Mouse (Mus musculus) liver, embryonic 11.5 days (tissue): ENCODE measurements around the gene Olfr1513. TPM values are rescaled to one million over a fixed set of nuclear protein-coding genes. Genes with fewer than 3 reads are reported as not detected.
"Not testable (repeated sequence)": the region's sequence is repeated elsewhere in the genome, so short reads cannot be mapped to it uniquely, and the experiment has no call there.

Experiments
- ATAC-seq: fragments of 200-750 bp; cut with Nextera tagmentation; replicated peaks from 2 replicates; pipeline ENCODE4 v1.8.0; 2017; ENCODE audit warnings: moderate number of reproducible peaks, mild to moderate bottlenecking, moderate TSS enrichment, moderate library complexity; ENCODE audit not compliant: low FRiP score
- DNase-seq: peaks from one replicate; pipeline ENCODE4 v3.0.0-alpha.2; 2017; ENCODE audit warnings: low spot score
- H3K27ac ChIP-seq: fragments of 300-500 bp; sonication (generic); 2 replicates; pipeline ENCODE4 v1.5.1; 2014; ENCODE audit warnings: mild to moderate bottlenecking, low read depth, low read length, control low read depth
- H3K27me3 ChIP-seq: fragments of 300-500 bp; sonication (generic); replicated peaks from 2 replicates; pipeline ENCODE4 v1.6.1; 2014; ENCODE audit warnings: low read length, mixed read lengths; ENCODE audit not compliant: control insufficient read depth, insufficient read depth
- H3K36me3 ChIP-seq: fragments of 300-500 bp; sonication (generic); 2 replicates; pipeline ENCODE4 v1.6.1; 2014; ENCODE audit warnings: mild to moderate bottlenecking, low read length, moderate library complexity, mixed read lengths; ENCODE audit not compliant: control insufficient read depth, insufficient read depth
- H3K4me1 ChIP-seq: fragments of 300-500 bp; sonication (generic); replicated peaks from 2 replicates; pipeline ENCODE4 v1.6.1; 2014; ENCODE audit warnings: low read length, mixed read lengths; ENCODE audit not compliant: control insufficient read depth, insufficient read depth
- H3K4me2 ChIP-seq: fragments of 300-500 bp; sonication (generic); 2 replicates; pipeline ENCODE4 v1.6.1; 2014; ENCODE audit warnings: mild to moderate bottlenecking, control low read depth, moderate library complexity
- H3K4me3 ChIP-seq: fragments of 300-500 bp; sonication (generic); 2 replicates; pipeline ENCODE4 v1.5.1; 2014; ENCODE audit warnings: low read depth, low read length, control low read depth
- H3K9ac ChIP-seq: fragments of 300-500 bp; sonication (generic); 2 replicates; pipeline ENCODE4 v1.6.1; 2014; ENCODE audit warnings: low read depth, low read length, control low read depth
- H3K9me3 ChIP-seq: fragments of 300-500 bp; sonication (generic); 2 replicates; pipeline ENCODE4 v1.6.1; 2016; ENCODE audit warnings: low read length, inconsistent platforms, mixed read lengths; ENCODE audit not compliant: control insufficient read depth
- WGBS: fragments of 180-500 bp; shearing (Covaris S2); extraction: QIAGEN DNeasy Blood & Tissue Kit; methylation state at CpG from one replicate; pipeline ENCODE4 v1.1.7; 2014; 5-methylcytosine and 5-hydroxymethylcytosine counted together
- polyA plus RNA-seq: library from polyadenylated mRNA; unstranded; fragments of >200 nt; fragmentation: Nextera tagmentation; extraction: Ambion mirVana; gene quantifications from 2 replicates; pipeline ENCODE4 v1.2.1, GENCODE M21; 2014

Olfr1513 gene
- not detected in 2 replicates for polyA plus RNA-seq

GRCm38 (mm10) chr14:52356308-52356707, at the start of gene Olfr1513:
Gene Olfr1513 (minus strand): TSS chr14:52356408.
- Histone ChIP-seq H3K4me2 (no peak within 1 kb of the TSS), H3K27ac (no peak within 1 kb of the TSS), H3K4me3 (no peak within 1 kb of the TSS), H3K27me3 (no peaks in the 10 kb centered on the region), H3K9ac (no peak within 1 kb of the TSS), H3K9me3 (no peaks in the 10 kb centered on the region), H3K4me1 (no peaks in the 10 kb centered on the region), H3K36me3 (no peaks in the 10 kb centered on the region)
- ATAC-seq = no peak
- WGBS = 66% methylated on average over 4 of the region's 4 CpGs
- DNase-seq = no peak

GRCm38 (mm10) chr14:52397279-52397678, 41.1 kb upstream of the Olfr1513 start, which contains the start of gene Olfr1511:
Gene Olfr1511 (minus strand): TSS chr14:52397379.
- no peak within 1 kb of the TSS for H3K9ac ChIP-seq
- ATAC-seq = no peak
- 72% methylated on average over 4 of the region's 4 CpGs for WGBS
- H3K27ac ChIP-seq = no peak within 1 kb of the TSS
- no peaks in the 10 kb centered on the region for H3K36me3 ChIP-seq
- no peak within 1 kb of the TSS for H3K4me2 ChIP-seq
- H3K4me1 ChIP-seq = no peaks in the 10 kb centered on the region
- H3K27me3 ChIP-seq = no peaks in the 10 kb centered on the region
- H3K9me3 ChIP-seq = no peaks in the 10 kb centered on the region
- no peak for DNase-seq
- no peak within 1 kb of the TSS for H3K4me3 ChIP-seq

- H3K9me3 ChIP-seq, H3K27me3 ChIP-seq, H3K9ac ChIP-seq, H3K36me3 ChIP-seq, DNase-seq, ATAC-seq, H3K4me3 ChIP-seq, H3K4me1 ChIP-seq, H3K4me2 ChIP-seq, H3K27ac ChIP-seq: not testable (repeated sequence)
- WGBS = 83% methylated on average over 9 of the region's 9 CpGs
Measured at GRCm38 (mm10) chr14:52390084-52390848, 34.1 kb upstream of the Olfr1513 start.

GRCm38 (mm10) chr14:52379068-52379467, 22.9 kb upstream of the Olfr1513 start, which contains the start of gene Olfr1512:
Gene Olfr1512 (minus strand): TSS chr14:52379168.
- no peak within 1 kb of the TSS for H3K4me2 ChIP-seq
- no peaks in the 10 kb centered on the region for H3K36me3 ChIP-seq
- no peaks in the 10 kb centered on the region for H3K9me3 ChIP-seq
- H3K27me3 ChIP-seq = no peaks in the 10 kb centered on the region
- H3K4me3 ChIP-seq = no peak within 1 kb of the TSS
- no peak for ATAC-seq
- H3K27ac ChIP-seq = no peak within 1 kb of the TSS
- no peaks in the 10 kb centered on the region for H3K4me1 ChIP-seq
- WGBS = 69% methylated on average over 2 of the region's 2 CpGs
- no peak for DNase-seq
- H3K9ac ChIP-seq = no peak within 1 kb of the TSS

- WGBS = 78% methylated on average over 3 of the region's 3 CpGs
Measured at GRCm38 (mm10) chr14:52368741-52369140, 12.5 kb upstream of the Olfr1513 start.

GRCm38 (mm10) chr14:52339512-52339852, 16.7 kb downstream of the Olfr1513 start:
- no peak overlapping the region for H3K27ac ChIP-seq
- DNase-seq (no peak), ATAC-seq (no peak)
- no peaks in the 10 kb centered on the region for H3K36me3 ChIP-seq
- H3K4me1 ChIP-seq = peaks cover 3% of the 10 kb centered on the region; the same call in 1 of the 2 replicates
- no peak overlapping the region for H3K4me2 ChIP-seq
- peaks cover 2% of the 10 kb centered on the region; the same call in 1 of the 2 replicates for H3K9me3 ChIP-seq
- 72% methylated on average over 6 of the region's 6 CpGs for WGBS
- H3K4me3 ChIP-seq = no peak overlapping the region
- no peaks in the 10 kb centered on the region for H3K27me3 ChIP-seq
- H3K9ac ChIP-seq = no peak overlapping the region

More at GRCm38 (mm10) chr14:52368741-52369140, 12.5 kb upstream of the Olfr1513 start:
- Histone ChIP-seq H3K4me2 (no peak overlapping the region), H3K4me3 (no peak overlapping the region), H3K9me3 (no peaks in the 10 kb centered on the region), H3K4me1 (no peaks in the 10 kb centered on the region), H3K27ac (no peak overlapping the region), H3K27me3 (no peaks in the 10 kb centered on the region), H3K9ac (no peak overlapping the region), H3K36me3 (no peaks in the 10 kb centered on the region)
- ATAC-seq (no peak), DNase-seq (no peak)

- Histone ChIP-seq H3K4me1 (peaks cover 3% of the 10 kb centered on the region; the same call in 1 of the 2 replicates), H3K27ac (no peak overlapping the region), H3K4me3 (no peak overlapping the region), H3K9ac (no peak overlapping the region), H3K36me3 (no peaks in the 10 kb centered on the region), H3K27me3 (no peaks in the 10 kb centered on the region), H3K9me3 (no peaks in the 10 kb centered on the region), H3K4me2 (peak overlapping the region; percentile 3; the same call in 1 of the 2 replicates)
- DNase-seq (peak; percentile 37), ATAC-seq (peak; percentile 71)
- 26% methylated on average over 21 of the region's 21 CpGs for WGBS
Measured at GRCm38 (mm10) chr14:52338751-52339511, 17.3 kb downstream of the Olfr1513 start.

- WGBS = 65% methylated on average over 3 of the region's 3 CpGs
- DNase-seq = no peak
- no peak overlapping the region for H3K9ac ChIP-seq
- no peaks in the 10 kb centered on the region for H3K36me3 ChIP-seq
- H3K9me3 ChIP-seq = no peaks in the 10 kb centered on the region
- no peak overlapping the region for H3K27ac ChIP-seq
- no peaks in the 10 kb centered on the region for H3K4me1 ChIP-seq
- H3K4me2 ChIP-seq = no peak overlapping the region
- ATAC-seq = no peak
- H3K4me3 ChIP-seq = no peak overlapping the region
- peaks cover 36% of the 10 kb centered on the region for H3K27me3 ChIP-seq
Measured at GRCm38 (mm10) chr14:52332171-52332570, 24.0 kb downstream of the Olfr1513 start.
